Mouse (Mus musculus) MEL (cell line): ENCODE results near the gene Paqr4.

Source experiments
- EP300 ChIP-seq, 2 experiments: IDR thresholded peaks; 2 replicates each; pipeline ENCODE4 v1.6.1; 2011; ENCODE audit warnings: improper control_type of control experiment in 2 of 2, low read length in 2 of 2, low read depth in 1 of 2, mild to moderate bottlenecking in 1 of 2
- MAZ ChIP-seq: IDR thresholded peaks from 2 replicates; pipeline ENCODE4 v1.6.1; 2012; ENCODE audit warnings: low read depth, mild to moderate bottlenecking, inconsistent platforms, low read length, improper control_type of control experiment
- POLR2A ChIP-seq, 2 experiments: IDR thresholded peaks; 2 replicates each; pipeline ENCODE4 v1.6.1; 2011 to 2012; ENCODE audit warnings: low read length in 2 of 2, mild to moderate bottlenecking in 2 of 2, control low read depth in 1 of 2, improper control_type of control experiment in 1 of 2, low read depth in 1 of 2, moderate library complexity in 1 of 2; ENCODE audit not compliant: control insufficient read depth in 1 of 2, insufficient read depth in 1 of 2, poor library complexity in 1 of 2

- peak; percentile 3 to 85; a peak in 2 of 4 replicates for TF ChIP-seq POLR2A (IDR thresholded peaks at IDR 0.05; ENCODE audit: control insufficient read depth in 1 of 2, insufficient read depth in 1 of 2, low read depth in 1 of 2, low read length in 2 of 2, poor library complexity in 1 of 2)
- no peak for TF ChIP-seq MAZ
- TF ChIP-seq EP300 (IDR thresholded peaks at IDR 0.05; ENCODE audit: low read depth in 1 of 2, low read length in 2 of 2), result no peak
Measured at GRCm38 (mm10) chr17:23725999-23726757, 14.5 kb downstream of the Paqr4 start, which contains the start of gene Pkmyt1.
